Mouse (Mus musculus) limb, embryonic 13.5 days (tissue): ENCODE measurements at regions not wholly inside any gene's neighbourhood (a gene's known extent, or its start where the extent isn't known, plus 50 kb on each side); places are given as distances from the start of the nearest gene placed in this dataset.

ENCODE experiments used
- ATAC-seq: fragments of 200-750 bp; cut with Nextera tagmentation; 2 replicates; pipeline ENCODE4 v1.8.0; 2017; ENCODE audit warnings: low read depth, moderate number of reproducible peaks, moderate TSS enrichment; ENCODE audit not compliant: low FRiP score
- H3K27ac ChIP-seq: fragments of 300-500 bp; sonication (generic); 2 replicates; pipeline ENCODE4 v1.5.1; 2015; ENCODE audit warnings: inconsistent platforms, mild to moderate bottlenecking, moderate library complexity
- H3K27me3 ChIP-seq: fragments of 300-500 bp; sonication (generic); 2 replicates; pipeline ENCODE4 v1.6.1; 2015; ENCODE audit warnings: mild to moderate bottlenecking, inconsistent platforms
- H3K36me3 ChIP-seq: fragments of 300-500 bp; sonication (generic); 2 replicates; pipeline ENCODE4 v1.6.1; 2015; ENCODE audit warnings: inconsistent platforms, mild to moderate bottlenecking, moderate library complexity
- H3K4me1 ChIP-seq: fragments of 300-500 bp; sonication (generic); 2 replicates; pipeline ENCODE4 v1.6.1; 2015; ENCODE audit warnings: inconsistent platforms
- H3K4me2 ChIP-seq: fragments of 300-500 bp; sonication (generic); replicated peaks from 2 replicates; pipeline ENCODE4 v1.6.1; 2015; ENCODE audit warnings: inconsistent platforms, mild to moderate bottlenecking, moderate library complexity
- H3K4me3 ChIP-seq: fragments of 300-500 bp; sonication (generic); 2 replicates; pipeline ENCODE4 v1.5.1; 2015; ENCODE audit warnings: moderate library complexity, mild to moderate bottlenecking, inconsistent platforms
- H3K9ac ChIP-seq: fragments of 300-500 bp; sonication (generic); 2 replicates; pipeline ENCODE4 v1.6.1; 2015; ENCODE audit warnings: mild to moderate bottlenecking, inconsistent platforms
- H3K9me3 ChIP-seq: fragments of 300-500 bp; sonication (generic); 2 replicates; pipeline ENCODE4 v1.6.1; 2016; ENCODE audit warnings: inconsistent platforms
- WGBS: fragments of 180-500 bp; shearing (Covaris S2); methylation state at CpG from one replicate; pipeline ENCODE4 v1.1.7; 2015; 5-methylcytosine and 5-hydroxymethylcytosine counted together

DNA sequence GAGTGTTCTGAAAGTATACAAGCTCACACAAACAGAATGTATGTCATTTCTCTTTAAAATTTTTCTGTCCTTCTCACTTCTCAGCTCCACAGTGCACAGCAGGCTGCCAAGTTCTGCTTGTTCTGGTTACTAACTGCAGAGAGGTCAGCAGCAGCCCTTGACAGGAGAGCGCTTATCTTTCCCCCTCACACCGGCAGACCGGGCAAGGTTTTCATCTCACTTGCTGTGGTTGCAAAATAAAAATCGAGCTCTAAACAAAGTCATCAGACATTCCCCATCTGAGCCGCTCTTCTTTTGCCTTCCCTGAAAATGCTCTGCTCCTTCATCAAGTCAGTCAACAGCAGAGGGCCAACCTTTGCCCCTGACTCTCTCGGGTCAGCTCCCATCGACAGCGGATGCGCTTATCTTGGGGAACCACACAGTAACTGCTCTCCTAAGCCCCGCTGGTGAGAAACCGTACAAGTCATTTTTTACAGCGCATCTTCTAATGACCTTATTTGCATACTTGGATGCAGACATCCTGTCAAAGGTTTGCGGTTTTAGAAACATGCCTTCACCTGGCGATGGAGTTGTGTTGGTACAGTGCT, 126.6 kb downstream of the Ankrd50 start:
- H3K27ac ChIP-seq: no peak overlapping the region
- H3K27me3 ChIP-seq: no peaks in the 10 kb centered on the region
- peaks cover 4% of the 10 kb centered on the region; the same call in 1 of the 2 replicates for H3K4me1 ChIP-seq
- H3K9me3 ChIP-seq: no peaks in the 10 kb centered on the region
- H3K4me3 ChIP-seq: no peak overlapping the region
- WGBS: 51% methylated on average over 14 of the region's 14 CpGs
- no peak for ATAC-seq
- H3K36me3 ChIP-seq: no peaks in the 10 kb centered on the region
- H3K4me2 ChIP-seq: no peak overlapping the region
- H3K9ac ChIP-seq: no peak overlapping the region

DNA sequence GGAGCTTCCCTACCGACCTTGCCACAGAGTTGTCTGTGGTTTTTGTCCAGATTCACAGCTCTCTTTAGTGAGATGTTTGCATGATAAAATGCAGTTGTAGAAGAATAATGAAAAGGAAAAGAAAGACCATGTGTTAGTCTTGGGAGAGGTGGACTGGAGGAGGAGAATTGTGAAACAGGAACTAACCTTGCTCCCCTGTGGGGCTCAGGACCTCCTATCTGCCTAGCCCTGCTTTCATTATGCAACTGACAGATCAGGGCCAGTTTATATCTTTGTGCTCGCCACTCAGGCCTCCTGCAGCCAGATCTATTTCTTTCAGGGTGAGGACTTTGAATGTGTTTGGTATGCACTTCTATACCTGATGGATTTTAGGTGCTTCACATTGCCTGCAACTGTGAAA, 140.4 kb downstream of the Ankrd50 start:
- Histone ChIP-seq H3K4me3 (no peak overlapping the region), H3K9me3 (no peaks in the 10 kb centered on the region), H3K4me1 (no peaks in the 10 kb centered on the region), H3K36me3 (no peaks in the 10 kb centered on the region), H3K4me2 (no peak overlapping the region), H3K27me3 (no peaks in the 10 kb centered on the region), H3K27ac (no peak overlapping the region), H3K9ac (no peak overlapping the region)
- WGBS: 30% methylated on average over 2 of the region's 2 CpGs
- ATAC-seq: no peak

DNA sequence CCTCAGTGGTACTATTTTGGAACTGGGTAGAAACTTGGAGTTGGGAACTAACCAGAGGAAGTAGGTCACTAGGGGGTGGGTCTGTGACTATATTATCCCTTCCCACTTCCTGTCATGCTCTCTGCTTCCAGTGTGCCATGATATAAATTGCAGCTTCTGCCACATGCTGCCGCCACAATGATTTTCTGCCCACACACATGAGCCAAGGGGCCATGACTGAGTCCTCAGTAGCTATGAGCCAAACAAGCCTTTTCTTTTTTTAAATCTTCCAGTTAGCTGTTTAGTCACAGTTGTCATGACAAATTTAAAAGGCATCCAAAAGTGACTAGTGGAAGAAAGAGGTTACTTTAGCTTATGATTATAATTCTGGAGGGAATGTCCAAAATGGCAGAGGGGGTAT, 143.0 kb downstream of the Ankrd50 start:
- Histone ChIP-seq H3K27me3 (no peaks in the 10 kb centered on the region), H3K9me3 (no peaks in the 10 kb centered on the region), H3K27ac (no peak overlapping the region), H3K4me3 (no peak overlapping the region), H3K4me1 (no peaks in the 10 kb centered on the region), H3K4me2 (no peak overlapping the region), H3K9ac (no peak overlapping the region), H3K36me3 (no peaks in the 10 kb centered on the region)
- no peak for ATAC-seq
- WGBS: 93% methylated on average over 1 of the region's 1 CpGs

DNA sequence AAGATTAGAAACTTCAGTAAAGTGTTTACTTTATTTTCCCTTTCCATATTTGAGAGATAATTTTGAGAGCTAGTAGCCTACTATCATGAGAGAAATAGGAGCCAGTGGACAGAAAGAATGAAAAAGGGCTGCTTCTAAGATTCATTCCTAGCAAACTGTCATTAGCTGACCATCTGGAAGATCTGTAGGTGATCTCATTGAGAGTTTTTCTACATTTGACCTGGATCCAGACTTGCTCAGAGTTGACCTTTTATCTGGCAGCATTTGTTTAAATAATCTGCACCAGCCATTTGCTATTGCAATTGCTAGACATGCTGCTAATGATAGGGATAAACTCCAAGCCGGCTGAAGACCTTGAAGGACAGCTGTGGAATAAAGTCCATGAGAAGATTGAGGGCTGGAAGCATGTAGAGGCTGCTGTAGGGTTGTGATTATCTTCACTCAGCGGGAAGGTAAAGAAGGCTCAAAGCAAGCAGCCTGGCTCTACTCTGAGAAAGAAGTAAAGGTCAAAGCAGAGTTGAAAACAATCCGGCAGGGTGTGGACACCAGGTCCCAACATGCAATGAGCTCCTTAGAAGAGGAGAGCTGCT, 151.2 kb downstream of the Ankrd50 start:
- H3K27me3 ChIP-seq: no peaks in the 10 kb centered on the region
- H3K9me3 ChIP-seq: no peaks in the 10 kb centered on the region
- no peak overlapping the region for H3K4me3 ChIP-seq
- no peak overlapping the region for H3K9ac ChIP-seq
- H3K36me3 ChIP-seq: no peaks in the 10 kb centered on the region
- 81% methylated on average over 3 of the region's 3 CpGs for WGBS
- no peak overlapping the region for H3K27ac ChIP-seq
- H3K4me1 ChIP-seq: no peaks in the 10 kb centered on the region
- ATAC-seq: no peak
- no peak overlapping the region for H3K4me2 ChIP-seq

DNA sequence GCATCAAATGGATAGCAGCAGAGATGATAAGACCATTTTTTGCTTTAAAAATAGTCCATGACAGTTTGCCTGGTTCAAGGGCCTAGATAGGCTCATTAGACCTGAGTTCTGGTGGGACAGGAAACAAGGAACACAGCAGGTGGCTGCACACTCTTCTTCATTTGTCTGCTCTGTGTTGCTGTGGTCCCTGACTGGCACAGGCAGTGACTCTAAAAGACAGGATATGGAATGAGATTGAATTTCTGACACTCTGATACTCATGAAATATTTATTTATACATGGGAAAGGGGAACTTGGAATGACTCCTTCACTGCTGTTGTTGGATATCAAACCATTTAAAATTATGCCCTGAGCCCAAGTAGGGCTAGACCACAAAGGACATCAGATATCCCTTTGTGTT, 153.5 kb downstream of the Ankrd50 start:
- Histone ChIP-seq H3K27ac (no peak overlapping the region), H3K36me3 (no peaks in the 10 kb centered on the region), H3K4me2 (no peak overlapping the region), H3K9ac (no peak overlapping the region), H3K4me3 (no peak overlapping the region), H3K4me1 (no peaks in the 10 kb centered on the region), H3K9me3 (no peaks in the 10 kb centered on the region), H3K27me3 (no peaks in the 10 kb centered on the region)
- no peak for ATAC-seq

DNA sequence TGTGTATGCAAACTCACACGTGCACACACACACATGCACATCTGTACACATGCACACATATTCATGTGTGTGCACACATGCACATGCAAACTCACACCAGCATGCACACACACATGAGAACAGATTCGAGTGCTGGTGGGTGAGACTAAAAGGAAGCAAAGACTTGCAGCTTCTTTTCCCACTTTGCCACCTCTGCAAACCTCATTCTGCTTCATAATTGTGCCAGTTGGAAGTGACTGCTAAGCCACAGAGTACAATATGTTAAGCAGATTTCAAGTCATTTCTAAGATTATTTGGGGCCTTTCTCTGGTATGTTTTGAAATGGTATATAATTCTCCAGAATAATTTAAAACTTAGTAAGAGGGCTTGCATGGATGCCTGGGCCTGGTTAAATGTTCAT, 157.4 kb downstream of the Ankrd50 start:
- Histone ChIP-seq H3K9me3 (no peaks in the 10 kb centered on the region), H3K27ac (no peak overlapping the region), H3K9ac (no peak overlapping the region), H3K4me2 (no peak overlapping the region), H3K4me1 (0 out of 2 replicates have a peak, but pooled peaks cover 8% of the 10 kb centered on the region), H3K27me3 (no peaks in the 10 kb centered on the region), H3K4me3 (no peak overlapping the region), H3K36me3 (no peaks in the 10 kb centered on the region)
- no peak for ATAC-seq
- 69% methylated on average over 2 of the region's 2 CpGs for WGBS

DNA sequence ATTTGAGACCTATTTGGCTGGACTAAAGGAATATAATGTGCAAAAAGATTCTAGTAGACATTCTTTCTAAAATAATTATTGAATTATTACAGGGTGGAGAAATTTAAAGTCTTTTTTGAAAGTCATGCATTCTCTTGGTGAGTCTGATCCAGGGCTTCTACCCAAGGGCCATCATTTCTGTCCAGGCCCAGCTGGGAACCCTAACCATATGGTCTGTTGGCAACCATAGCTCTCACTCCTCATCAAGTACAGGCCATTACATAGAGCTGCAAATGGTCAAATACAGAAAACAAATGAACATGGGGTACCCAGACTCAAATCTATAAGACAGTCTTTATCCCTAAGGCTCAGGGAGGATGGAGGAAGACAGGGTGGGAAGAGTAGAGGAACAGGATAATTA, 158.4 kb downstream of the Ankrd50 start:
- H3K27me3 ChIP-seq: no peaks in the 10 kb centered on the region
- H3K4me2 ChIP-seq: no peak overlapping the region
- no peaks in the 10 kb centered on the region for H3K36me3 ChIP-seq
- H3K27ac ChIP-seq: no peak overlapping the region
- H3K9me3 ChIP-seq: no peaks in the 10 kb centered on the region
- no peak overlapping the region for H3K4me3 ChIP-seq
- 0 out of 2 replicates have a peak, but pooled peaks cover 8% of the 10 kb centered on the region for H3K4me1 ChIP-seq
- no peak overlapping the region for H3K9ac ChIP-seq
- no peak for ATAC-seq

DNA sequence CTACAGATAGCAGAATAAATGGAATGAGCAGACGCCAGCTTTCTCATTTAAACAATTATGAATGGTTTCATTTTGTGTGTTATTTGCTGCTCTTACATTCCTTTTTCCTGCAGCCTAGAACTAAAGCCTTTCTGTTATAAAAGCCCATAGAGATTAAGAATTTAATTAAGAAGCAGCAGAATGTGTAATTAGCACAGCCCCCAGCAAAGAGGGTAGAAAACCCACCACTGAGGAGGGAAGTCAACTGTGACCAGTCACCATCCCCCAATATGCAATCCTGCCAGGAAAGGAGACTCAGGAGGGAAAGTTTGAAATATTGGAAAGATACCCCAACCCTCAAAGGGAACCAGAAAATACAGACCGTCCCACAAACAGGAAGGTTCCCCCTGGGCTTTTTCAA, 160.0 kb downstream of the Ankrd50 start:
- no peaks in the 10 kb centered on the region for H3K36me3 ChIP-seq
- H3K4me3 ChIP-seq: no peak overlapping the region
- no peaks in the 10 kb centered on the region for H3K9me3 ChIP-seq
- no peak for ATAC-seq
- no peak overlapping the region for H3K9ac ChIP-seq
- H3K4me1 ChIP-seq: 0 out of 2 replicates have a peak, but pooled peaks cover 8% of the 10 kb centered on the region
- H3K27me3 ChIP-seq: no peaks in the 10 kb centered on the region
- 58% methylated on average over 2 of the region's 2 CpGs for WGBS
- no peak overlapping the region for H3K4me2 ChIP-seq
- H3K27ac ChIP-seq: no peak overlapping the region

DNA sequence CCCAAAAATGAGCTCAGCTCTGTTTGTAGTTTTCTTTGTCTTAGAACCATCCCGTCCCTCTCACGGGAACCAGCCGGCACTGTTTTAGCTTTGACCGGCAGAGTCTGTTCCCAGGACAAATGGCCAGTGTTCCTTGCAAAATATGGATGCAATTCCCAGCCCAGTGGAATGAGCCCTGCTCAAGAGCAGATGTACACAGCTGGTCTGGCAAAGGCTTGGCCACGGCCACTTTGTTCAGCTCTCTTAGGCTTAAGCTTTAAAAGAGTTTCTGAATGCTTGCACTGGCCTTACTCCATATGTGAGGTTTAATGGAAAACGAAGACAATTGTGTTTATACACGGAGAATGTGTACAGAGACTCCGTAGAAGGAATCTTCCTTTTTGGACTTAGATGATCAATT, 162.2 kb downstream of the Ankrd50 start:
- peak; percentile 64; the same call in 1 of the 2 replicates for ATAC-seq
- Histone ChIP-seq H3K9ac (no peak overlapping the region), H3K9me3 (no peaks in the 10 kb centered on the region), H3K27ac (no peak overlapping the region), H3K4me1 (0 out of 2 replicates have a peak, but pooled peaks cover 8% of the 10 kb centered on the region), H3K27me3 (no peaks in the 10 kb centered on the region), H3K36me3 (no peaks in the 10 kb centered on the region), H3K4me2 (no peak overlapping the region), H3K4me3 (no peak overlapping the region)
- WGBS: 50% methylated on average over 8 of the region's 8 CpGs

DNA sequence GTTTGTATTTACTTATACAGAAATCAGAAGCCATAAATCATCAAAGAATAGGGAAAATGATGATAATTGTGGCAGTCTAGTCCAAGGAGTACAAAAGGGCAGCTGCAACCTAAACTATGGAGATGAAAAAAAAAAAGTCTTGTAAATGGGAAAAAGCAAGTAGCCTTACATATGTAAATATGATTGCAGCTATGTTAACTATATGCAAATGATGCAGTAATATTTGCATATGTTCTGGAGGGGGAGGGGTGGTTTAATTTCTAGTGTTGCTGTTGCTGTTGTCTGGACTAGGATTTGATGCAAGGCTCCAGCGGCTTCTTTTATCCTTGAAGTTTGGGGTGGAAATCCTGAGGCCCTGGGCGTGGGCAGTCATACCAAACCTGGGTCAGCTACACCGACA, 163.0 kb downstream of the Ankrd50 start:
- no peaks in the 10 kb centered on the region for H3K27me3 ChIP-seq
- no peak for ATAC-seq
- H3K4me3 ChIP-seq: no peak overlapping the region
- no peaks in the 10 kb centered on the region for H3K36me3 ChIP-seq
- 0 out of 2 replicates have a peak, but pooled peaks cover 8% of the 10 kb centered on the region for H3K4me1 ChIP-seq
- no peak overlapping the region for H3K9ac ChIP-seq
- no peaks in the 10 kb centered on the region for H3K9me3 ChIP-seq
- no peak overlapping the region for H3K27ac ChIP-seq
- no peak overlapping the region for H3K4me2 ChIP-seq
- 86% methylated on average over 3 of the region's 3 CpGs for WGBS

DNA sequence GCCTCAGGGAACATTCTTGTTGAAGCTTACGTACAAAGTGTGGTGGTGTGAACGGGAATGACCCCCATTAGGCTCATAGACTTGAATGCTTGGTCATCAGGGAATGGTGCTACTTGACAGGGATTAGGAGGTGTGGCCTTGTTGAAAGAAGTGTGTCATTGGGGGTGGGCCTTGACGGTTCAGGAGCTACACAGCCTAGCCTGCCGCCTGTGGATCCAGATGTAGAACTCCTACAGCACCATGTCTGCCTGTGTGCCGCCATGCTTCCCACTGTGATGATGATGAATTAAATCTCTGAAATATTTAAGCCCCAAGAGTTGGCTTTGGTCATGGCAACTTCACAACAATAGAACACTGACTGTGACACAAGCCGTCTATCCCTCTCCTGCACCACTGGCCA, 163.6 kb downstream of the Ankrd50 start:
- no peak for ATAC-seq
- Histone ChIP-seq H3K9ac (no peak overlapping the region), H3K4me3 (no peak overlapping the region), H3K9me3 (no peaks in the 10 kb centered on the region), H3K4me2 (no peak overlapping the region), H3K4me1 (0 out of 2 replicates have a peak, but pooled peaks cover 8% of the 10 kb centered on the region), H3K36me3 (no peaks in the 10 kb centered on the region), H3K27ac (no peak overlapping the region), H3K27me3 (no peaks in the 10 kb centered on the region)
- WGBS: 87% methylated on average over 6 of the region's 6 CpGs

DNA sequence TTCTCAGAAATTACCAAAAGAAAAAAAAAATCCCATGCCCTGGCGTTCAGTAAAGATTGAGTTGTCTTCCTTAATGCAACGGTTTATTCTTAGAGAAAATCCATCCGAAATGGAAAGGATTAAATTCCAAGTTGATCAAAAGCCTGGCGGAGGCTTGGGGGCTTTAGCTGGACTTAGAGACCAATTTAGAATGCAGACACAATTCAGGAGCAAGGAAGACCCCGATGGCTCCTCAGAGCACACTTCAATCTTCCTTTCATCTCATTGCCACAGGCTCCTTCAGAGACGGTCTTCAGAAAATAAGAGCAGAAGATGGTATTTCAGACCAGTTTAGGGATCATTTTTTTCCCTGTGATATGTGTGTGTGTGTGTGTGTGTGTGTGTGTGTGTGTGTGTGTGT, 171.8 kb downstream of the Ankrd50 start:
- no peak overlapping the region for H3K4me2 ChIP-seq
- H3K27me3 ChIP-seq: no peaks in the 10 kb centered on the region
- H3K27ac ChIP-seq: no peak overlapping the region
- no peak overlapping the region for H3K4me3 ChIP-seq
- H3K4me1 ChIP-seq: no peaks in the 10 kb centered on the region
- no peaks in the 10 kb centered on the region for H3K9me3 ChIP-seq
- ATAC-seq: no peak
- H3K36me3 ChIP-seq: no peaks in the 10 kb centered on the region
- 76% methylated on average over 6 of the region's 6 CpGs for WGBS
- no peak overlapping the region for H3K9ac ChIP-seq

DNA sequence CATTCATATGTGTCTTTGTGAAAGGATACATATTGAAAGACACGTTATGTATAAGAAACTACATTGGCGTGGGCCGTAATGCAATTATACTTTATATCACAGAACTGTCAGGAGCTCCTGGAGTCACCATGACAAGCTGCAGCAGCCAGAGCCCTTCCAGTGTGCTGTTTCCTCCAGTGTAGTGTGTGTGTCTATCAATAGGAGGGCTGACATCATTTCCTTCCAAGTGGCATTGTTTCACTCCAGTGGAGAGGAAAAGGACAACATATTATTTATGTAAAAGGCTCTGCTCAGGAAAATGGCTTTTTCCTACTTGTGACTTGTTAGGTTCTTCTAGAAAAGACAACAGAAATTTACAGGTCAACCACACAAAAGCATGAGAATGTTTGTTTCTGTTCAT, 172.5 kb downstream of the Ankrd50 start:
- no peak for ATAC-seq
- no peak overlapping the region for H3K27ac ChIP-seq

More for the DNA sequence above, 172.5 kb downstream of the Ankrd50 start:
- H3K9me3 ChIP-seq: no peaks in the 10 kb centered on the region
- no peaks in the 10 kb centered on the region for H3K4me1 ChIP-seq
- H3K4me3 ChIP-seq: no peak overlapping the region
- no peaks in the 10 kb centered on the region for H3K36me3 ChIP-seq
- no peaks in the 10 kb centered on the region for H3K27me3 ChIP-seq
- WGBS: 71% methylated on average over 3 of the region's 3 CpGs
- H3K4me2 ChIP-seq: no peak overlapping the region
- no peak overlapping the region for H3K9ac ChIP-seq
